Mouse (Mus musculus) midbrain, embryonic 10.5 days (tissue): Measurements from ENCODE around the gene 2300003K06Rik. TPM values are rescaled to one million over a fixed set of nuclear protein-coding genes. Genes with fewer than 3 reads are reported as not detected.
"Not testable (repeated sequence)": the region's sequence is repeated elsewhere in the genome, so short reads cannot be mapped to it uniquely, and the experiment has no call there.

Source experiments
- DNase-seq: peaks from one replicate; pipeline ENCODE4 v3.0.0-alpha.2; 2017; ENCODE audit warnings: low spot score
- H3K27ac ChIP-seq: fragments of 300-500 bp; sonication (generic); replicated peaks from 2 replicates; pipeline ENCODE4 v1.5.1; 2016; ENCODE audit warnings: mild to moderate bottlenecking
- H3K27me3 ChIP-seq: fragments of 300-500 bp; sonication (generic); 2 replicates; pipeline ENCODE4 v1.6.1; 2016; ENCODE audit warnings: low read depth, mild to moderate bottlenecking; ENCODE audit not compliant: poor library complexity, severe bottlenecking
- H3K36me3 ChIP-seq: fragments of 300-500 bp; sonication (generic); 2 replicates; pipeline ENCODE4 v1.6.1; 2016; ENCODE audit warnings: mild to moderate bottlenecking, moderate library complexity
- H3K4me1 ChIP-seq: fragments of 300-500 bp; sonication (generic); 2 replicates; pipeline ENCODE4 v1.6.1; 2016
- H3K4me3 ChIP-seq: fragments of 300-500 bp; sonication (generic); 2 replicates; pipeline ENCODE4 v1.5.1; 2016; ENCODE audit warnings: mild to moderate bottlenecking, moderate library complexity
- H3K9me3 ChIP-seq: fragments of 300-500 bp; sonication (generic); replicated peaks from 2 replicates; pipeline ENCODE4 v1.6.1; 2016; ENCODE audit warnings: mild to moderate bottlenecking
- WGBS: fragments of 180-500 bp; shearing (Covaris S2); methylation state at CpG from one replicate; pipeline ENCODE4 v1.1.7; 2016; 5-methylcytosine and 5-hydroxymethylcytosine counted together
- polyA plus RNA-seq: library from polyadenylated mRNA; unstranded; fragments of >200 nt; fragmentation: Nextera tagmentation; extraction: Ambion mirVana; gene quantifications from 2 replicates; pipeline ENCODE4 v1.2.1, GENCODE M21; 2016

The 2300003K06Rik gene
- polyA plus RNA-seq, 1 experiment from 2014 or later = not detected

DNA sequence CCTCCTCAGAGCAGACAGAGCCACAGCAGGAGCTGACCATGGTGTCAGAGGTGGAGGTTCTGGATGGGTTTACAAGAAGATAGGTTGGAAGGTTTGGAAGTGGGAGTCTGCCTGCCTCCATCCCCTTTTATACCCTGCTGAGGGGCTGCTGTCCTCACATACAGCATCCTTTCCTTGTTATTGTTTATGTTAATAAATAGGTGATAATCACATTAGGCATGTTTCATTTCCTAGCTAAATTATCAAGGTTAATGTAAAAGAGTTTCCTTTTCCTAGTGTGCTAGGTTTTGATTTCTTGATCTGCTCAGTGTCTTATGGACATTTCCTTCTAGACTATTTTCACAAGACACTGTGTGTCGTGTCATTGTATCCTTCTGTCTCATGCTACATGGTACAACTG lies 39.0 kb downstream of the 2300003K06Rik start, which contains the start of gene Gm11569:
Gene Gm11569, minus strand, starts transcription at position 101 of the 400 bp plus-strand sequence.
- H3K4me1 ChIP-seq, H3K36me3 ChIP-seq, H3K4me3 ChIP-seq, H3K9me3 ChIP-seq, H3K27ac ChIP-seq, DNase-seq, H3K27me3 ChIP-seq: not testable (repeated sequence)
- WGBS = no CpG with 5 or more reads among the region's 1 CpGs

- H3K4me3 ChIP-seq = no peak within 1 kb of the TSS
- H3K9me3 ChIP-seq = no peaks in the 10 kb centered on the region
- H3K27ac ChIP-seq = no peak within 1 kb of the TSS
- no peaks in the 10 kb centered on the region for H3K36me3 ChIP-seq
- DNase-seq = no peak
- WGBS = 89% methylated on average over 2 of the region's 2 CpGs
- H3K4me1 ChIP-seq = no peaks in the 10 kb centered on the region
- no peaks in the 10 kb centered on the region for H3K27me3 ChIP-seq
Measured at GRCm38 (mm10) chr11:99793367-99793766, 44.5 kb downstream of the 2300003K06Rik start, which contains the start of gene Gm11596. Gene Gm11596 (minus strand): TSS chr11:99793467.

Other genes starting within 250 kb of the 2300003K06Rik start
- not detected in 2 replicates for gene Krtap1-3, start 246.7 kb downstream of the 2300003K06Rik start, polyA plus RNA-seq
- gene Krtap9-3, start 240.0 kb downstream of the 2300003K06Rik start, polyA plus RNA-seq = not detected in 2 replicates
- gene Gm11938, start 234.8 kb downstream of the 2300003K06Rik start, polyA plus RNA-seq = not detected in 2 replicates
- gene Gm11937, start 227.9 kb downstream of the 2300003K06Rik start, polyA plus RNA-seq = not detected in 2 replicates
- not detected in 2 replicates for gene Krtap2-4, start 223.2 kb downstream of the 2300003K06Rik start, polyA plus RNA-seq
- gene Gm11562, start 217.6 kb downstream of the 2300003K06Rik start, polyA plus RNA-seq = not detected in 2 replicates
- gene Krtap4-1, start 209.8 kb downstream of the 2300003K06Rik start, polyA plus RNA-seq = not detected in 2 replicates
- gene Krtap4-2, start 203.0 kb downstream of the 2300003K06Rik start, polyA plus RNA-seq = not detected in 2 replicates
- not detected in 2 replicates for gene Krtap4-7, start 194.0 kb downstream of the 2300003K06Rik start, polyA plus RNA-seq
- gene Gm11555, start 187.8 kb downstream of the 2300003K06Rik start, polyA plus RNA-seq = not detected in 2 replicates
- gene Gm11563, start 179.1 kb downstream of the 2300003K06Rik start, polyA plus RNA-seq = not detected in 2 replicates
- not detected in 2 replicates for gene Krtap4-6, start 172.1 kb downstream of the 2300003K06Rik start, polyA plus RNA-seq
- not detected in 2 replicates for gene Gm14190, start 147.3 kb downstream of the 2300003K06Rik start, polyA plus RNA-seq
- not detected in 2 replicates for gene Gm14180, start 103.8 kb downstream of the 2300003K06Rik start, polyA plus RNA-seq
- not detected in 2 replicates for gene Gm11595, start 65.2 kb downstream of the 2300003K06Rik start, polyA plus RNA-seq
- gene Krtap4-8, start 57.4 kb downstream of the 2300003K06Rik start, polyA plus RNA-seq = not detected in 2 replicates
- not detected in 2 replicates for gene Krtap4-9, start 52.9 kb downstream of the 2300003K06Rik start, polyA plus RNA-seq
- gene Gm11596, start 44.6 kb downstream of the 2300003K06Rik start, polyA plus RNA-seq = not detected in 2 replicates
- not detected in 2 replicates for gene Gm11569, start 39.1 kb downstream of the 2300003K06Rik start, polyA plus RNA-seq
- gene Gm11554, start 33.6 kb downstream of the 2300003K06Rik start, polyA plus RNA-seq = not detected in 2 replicates
- not detected in 2 replicates for gene Krtap4-13, start 28.2 kb downstream of the 2300003K06Rik start, polyA plus RNA-seq
- not detected in 2 replicates for gene Gm11564, start 22.4 kb downstream of the 2300003K06Rik start, polyA plus RNA-seq
- not detected in 2 replicates for gene Krtap4-16, start 13.5 kb upstream of the 2300003K06Rik start, polyA plus RNA-seq
- not detected in 2 replicates for gene Gm11568, start 19.9 kb upstream of the 2300003K06Rik start, polyA plus RNA-seq
- not detected in 2 replicates for gene Gm11559, start 26.4 kb upstream of the 2300003K06Rik start, polyA plus RNA-seq
- not detected in 2 replicates for gene Krtap9-1, start 35.3 kb upstream of the 2300003K06Rik start, polyA plus RNA-seq
- not detected in 2 replicates for gene Gm11567, start 41.1 kb upstream of the 2300003K06Rik start, polyA plus RNA-seq
- gene Krtap31-1, start 69.9 kb upstream of the 2300003K06Rik start, polyA plus RNA-seq = not detected in 2 replicates
- gene Gm11565, start 76.7 kb upstream of the 2300003K06Rik start, polyA plus RNA-seq = not detected in 2 replicates
- gene Krtap31-2, start 98.2 kb upstream of the 2300003K06Rik start, polyA plus RNA-seq = not detected in 2 replicates
- not detected in 2 replicates for gene Krtap9-5, start 110.4 kb upstream of the 2300003K06Rik start, polyA plus RNA-seq
- gene Krtap29-1, start 141.0 kb upstream of the 2300003K06Rik start, polyA plus RNA-seq = not detected in 2 replicates
- gene Krtap16-1, start 148.5 kb upstream of the 2300003K06Rik start, polyA plus RNA-seq = not detected in 2 replicates
- not detected in 2 replicates for gene Krtap17-1, start 155.9 kb upstream of the 2300003K06Rik start, polyA plus RNA-seq
- gene Krt33a, start 178.1 kb upstream of the 2300003K06Rik start, polyA plus RNA-seq = not detected in 2 replicates
- not detected in 2 replicates for gene Krt33b, start 191.8 kb upstream of the 2300003K06Rik start, polyA plus RNA-seq
- not detected in 2 replicates for gene Krt34, start 203.5 kb upstream of the 2300003K06Rik start, polyA plus RNA-seq
- not detected in 2 replicates for gene Krt31, start 212.5 kb upstream of the 2300003K06Rik start, polyA plus RNA-seq